Mouse (Mus musculus) hindbrain, postnatal 0 days (tissue): Measurements from ENCODE around the gene Trap1a. TPM values are rescaled to one million over a fixed set of nuclear protein-coding genes. Genes with fewer than 3 reads are reported as not detected.
"Not testable (repeated sequence)": the region's sequence is repeated elsewhere in the genome, so short reads cannot be mapped to it uniquely, and the experiment has no call there.

Experiments used
- ATAC-seq: fragments of 200-750 bp; cut with Nextera tagmentation; 2 replicates; pipeline ENCODE4 v1.8.0; 2017; ENCODE audit warnings: mild to moderate bottlenecking, moderate TSS enrichment, moderate library complexity
- DNase-seq: peaks from one replicate; pipeline ENCODE4 v3.0.0-alpha.2; 2015; ENCODE audit warnings: low spot score
- H3K27ac ChIP-seq: fragments of 300-500 bp; sonication (generic); 2 replicates; pipeline ENCODE4 v1.5.1; 2014; ENCODE audit warnings: mild to moderate bottlenecking
- H3K27me3 ChIP-seq: fragments of 300-500 bp; sonication (generic); 2 replicates; pipeline ENCODE4 v1.6.1; 2014; ENCODE audit warnings: low read length, mixed read lengths; ENCODE audit not compliant: insufficient read depth
- H3K36me3 ChIP-seq: fragments of 300-500 bp; sonication (generic); 2 replicates; pipeline ENCODE4 v1.6.1; 2014; ENCODE audit warnings: low read length, mixed read lengths; ENCODE audit not compliant: insufficient read depth
- H3K4me1 ChIP-seq: fragments of 300-500 bp; sonication (generic); 2 replicates; pipeline ENCODE4 v1.6.1; 2014; ENCODE audit warnings: antibody characterized with exemption, low read length, mixed read lengths; ENCODE audit not compliant: insufficient read depth
- H3K4me2 ChIP-seq: fragments of 300-500 bp; sonication (generic); 2 replicates; pipeline ENCODE4 v1.6.1; 2014; ENCODE audit warnings: low read depth, mild to moderate bottlenecking, low read length, moderate library complexity, mixed read lengths
- H3K4me3 ChIP-seq: fragments of 300-500 bp; sonication (generic); 2 replicates; pipeline ENCODE4 v1.5.1; 2014; ENCODE audit warnings: low read length
- H3K9ac ChIP-seq: fragments of 300-500 bp; sonication (generic); replicated peaks from 2 replicates; pipeline ENCODE4 v1.6.1; 2014; ENCODE audit warnings: mild to moderate bottlenecking, low read length, moderate library complexity, mixed read lengths
- H3K9me3 ChIP-seq: fragments of 300-500 bp; sonication (generic); 2 replicates; pipeline ENCODE4 v1.6.1; 2016; ENCODE audit warnings: low read length, mixed read lengths
- CTCF ChIP-seq: IDR thresholded peaks from 2 replicates; pipeline ENCODE4 v1.5.1; 2016; ENCODE audit warnings: antibody characterized with exemption, control low read depth, low read depth
- WGBS: fragments of 180-500 bp; shearing (Covaris S2); extraction: QIAGEN DNeasy Blood & Tissue Kit; methylation state at CpG from one replicate; pipeline ENCODE4 v1.1.7; 2014; 5-methylcytosine and 5-hydroxymethylcytosine counted together
- polyA plus RNA-seq: library from polyadenylated mRNA; unstranded; fragments of >200 nt; fragmentation: Nextera tagmentation; extraction: Ambion mirVana; gene quantifications from 2 replicates; pipeline ENCODE4 v1.2.1, GENCODE M21; 2015
- total RNA-seq: library from RNA; depleted of rRNA; stranded (reverse); fragments of >200 nt; gene quantifications from 2 replicates; pipeline ENCODE4 v1.2.3, GENCODE M21; 2014; rRNA removed

Gene Trap1a
- total RNA-seq, result not detected in 2 replicates
- not detected in 2 replicates for polyA plus RNA-seq

GRCm38 (mm10) chrX:139333263-139333994 is at the start of gene Trap1a:
TSS of gene Trap1a (plus strand) at chrX:139333683.
- ATAC-seq, result no peak

GRCm38 (mm10) chrX:139293114-139293513 is 40.4 kb upstream of the Trap1a start:
- Histone ChIP-seq H3K27me3 (no peaks in the 10 kb centered on the region), H3K4me1 (no peaks in the 10 kb centered on the region), H3K4me3 (no peak overlapping the region), H3K4me2 (no peak overlapping the region), H3K9me3 (no peaks in the 10 kb centered on the region), H3K36me3 (no peaks in the 10 kb centered on the region), H3K9ac (no peak overlapping the region), H3K27ac (no peak overlapping the region)
- DNase-seq (no peak), ATAC-seq (no peak)
- 85% methylated on average over 2 of the region's 2 CpGs for WGBS
- TF ChIP-seq CTCF, result no peak

More at GRCm38 (mm10) chrX:139333263-139333994, at the start of gene Trap1a:
- H3K4me1 ChIP-seq, result no peaks in the 10 kb centered on the region
- H3K4me2 ChIP-seq, result no peak within 1 kb of the TSS
- WGBS, result 89% methylated on average over 24 of the region's 24 CpGs
- TF ChIP-seq CTCF, result no peak
- H3K27ac ChIP-seq, result no peak within 1 kb of the TSS
- H3K9me3 ChIP-seq, result no peaks in the 10 kb centered on the region
- no peak for DNase-seq
- H3K36me3 ChIP-seq, result no peaks in the 10 kb centered on the region
- no peak within 1 kb of the TSS for H3K9ac ChIP-seq
- H3K27me3 ChIP-seq, result no peaks in the 10 kb centered on the region
- H3K4me3 ChIP-seq, result no peak within 1 kb of the TSS

- H3K27ac ChIP-seq, result no peak overlapping the region
- H3K4me3 ChIP-seq, result no peak overlapping the region
- no peaks in the 10 kb centered on the region for H3K36me3 ChIP-seq
- H3K4me2 ChIP-seq, result no peak overlapping the region
- ATAC-seq (no peak), DNase-seq (no peak)
- no peaks in the 10 kb centered on the region for H3K27me3 ChIP-seq
- no peak overlapping the region for H3K9ac ChIP-seq
- TF ChIP-seq CTCF, result no peak
- no peaks in the 10 kb centered on the region for H3K9me3 ChIP-seq
- 64% methylated on average over 1 of the region's 1 CpGs for WGBS
- no peaks in the 10 kb centered on the region for H3K4me1 ChIP-seq
Measured at GRCm38 (mm10) chrX:139295325-139295724, 38.2 kb upstream of the Trap1a start.

- H3K27me3 ChIP-seq, H3K4me3 ChIP-seq, ATAC-seq, H3K4me1 ChIP-seq, H3K9me3 ChIP-seq, H3K9ac ChIP-seq, DNase-seq, H3K27ac ChIP-seq, H3K4me2 ChIP-seq, H3K36me3 ChIP-seq: not testable (repeated sequence)
- 53% methylated on average over 5 of the region's 5 CpGs for WGBS
Measured at GRCm38 (mm10) chrX:139317356-139317755, 16.1 kb upstream of the Trap1a start.

- Histone ChIP-seq H3K4me3 (no peak overlapping the region), H3K9me3 (no peaks in the 10 kb centered on the region), H3K4me1 (no peaks in the 10 kb centered on the region), H3K36me3 (no peaks in the 10 kb centered on the region), H3K27me3 (no peaks in the 10 kb centered on the region), H3K9ac (no peak overlapping the region), H3K4me2 (no peak overlapping the region), H3K27ac (no peak overlapping the region)
- DNase-seq (no peak), ATAC-seq (no peak)
- no peak for TF ChIP-seq CTCF
- 94% methylated on average over 9 of the region's 9 CpGs for WGBS
Measured at GRCm38 (mm10) chrX:139332583-139332982, 900 bp upstream of the Trap1a start.

GRCm38 (mm10) chrX:139334504-139335418 is 1.3 kb downstream of the Trap1a start:
- no peak overlapping the region for H3K4me3 ChIP-seq
- no peak for TF ChIP-seq CTCF
- DNase-seq (no peak), ATAC-seq (no peak)
- no peak overlapping the region for H3K27ac ChIP-seq
- H3K9ac ChIP-seq, result no peak overlapping the region
- H3K36me3 ChIP-seq, result no peaks in the 10 kb centered on the region
- H3K4me2 ChIP-seq, result no peak overlapping the region
- H3K4me1 ChIP-seq, result no peaks in the 10 kb centered on the region
- no peaks in the 10 kb centered on the region for H3K27me3 ChIP-seq
- no peaks in the 10 kb centered on the region for H3K9me3 ChIP-seq
- WGBS, result 88% methylated on average over 14 of the region's 14 CpGs
